Mouse (Mus musculus) spleen, adult 18-20 months (tissue): ENCODE data around the gene Mrpl37.
"Not testable (repeated sequence)": the region's sequence is repeated elsewhere in the genome, so short reads cannot be mapped to it uniquely, and the experiment has no call there.

Source experiments
- DNase-seq, 2 experiments: peaks; one replicate each; pipeline ENCODE4 v3.0.0; 2022; ENCODE audit warnings: mixed read lengths in 2 of 2

Gene Mrpl37

DNA sequence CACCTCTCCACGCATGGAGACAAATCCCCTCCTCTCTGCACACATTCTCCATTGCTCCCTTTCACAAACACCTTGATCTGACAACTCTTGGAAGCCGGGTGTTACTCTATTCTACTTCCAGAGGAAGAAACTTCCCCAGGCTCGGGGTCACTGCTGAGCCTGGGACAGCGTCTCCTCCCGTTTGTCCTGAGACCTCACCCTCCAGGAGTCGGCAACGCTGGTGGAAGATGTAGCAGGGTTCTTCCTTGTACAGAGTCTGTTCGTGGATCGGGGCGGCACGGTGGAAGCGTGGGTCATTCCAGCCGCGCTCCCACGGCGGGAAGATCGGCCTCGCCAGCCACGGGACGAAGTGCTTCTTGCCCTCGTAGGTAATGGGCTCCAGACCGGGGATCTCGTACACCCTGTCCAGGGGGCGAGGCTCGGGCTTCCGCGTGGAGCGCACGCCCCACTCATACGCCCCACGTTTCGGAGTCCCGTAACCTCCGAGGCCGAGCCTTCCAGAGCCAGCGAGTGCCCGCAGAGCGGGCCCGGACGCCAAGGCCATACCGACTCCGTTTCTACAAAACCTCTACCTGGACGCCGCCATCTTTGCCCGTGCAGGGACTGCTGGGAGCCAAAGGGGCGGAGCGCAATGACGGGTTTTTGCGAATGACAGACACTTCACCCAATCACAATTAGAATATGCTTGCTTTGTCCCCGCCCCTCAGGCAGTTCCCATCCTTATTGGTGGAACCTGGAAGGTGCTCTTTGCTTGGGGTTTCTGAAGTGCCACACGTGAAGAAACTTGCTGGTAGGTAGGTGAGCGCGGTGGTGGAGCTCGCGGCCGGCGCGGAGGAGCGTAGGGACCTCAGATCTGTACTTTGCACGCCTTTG is at the start of gene Mrpl37, which contains the start of gene Cyb5rl:
Gene Mrpl37 (minus strand): TSS at position 617 of the 873 bp plus-strand sequence.
Gene Cyb5rl (plus strand): TSS at position 737 of the 873 bp plus-strand sequence.
- peak; percentile 89 to 92 for DNase-seq

DNA sequence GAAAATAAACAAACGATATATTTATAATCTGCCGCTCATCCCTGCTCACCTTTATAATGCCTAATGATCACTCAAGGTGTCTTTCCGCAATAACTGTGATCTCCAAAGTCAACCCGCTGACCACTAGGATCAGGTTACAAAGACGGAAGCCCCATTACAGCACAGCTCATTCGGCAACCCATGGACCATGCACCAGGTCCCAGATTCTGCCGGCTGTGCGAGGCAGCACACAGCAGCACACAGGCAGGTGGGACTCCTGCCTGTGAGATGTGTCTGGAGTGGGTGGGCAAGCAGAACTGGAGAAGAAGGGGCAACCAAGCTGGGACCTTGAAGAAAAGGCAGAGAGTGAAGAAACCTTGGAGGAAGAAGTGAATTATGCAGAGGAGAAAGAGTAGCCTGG is 47.6 kb upstream of the Mrpl37 start:
- DNase-seq: no peak

DNA sequence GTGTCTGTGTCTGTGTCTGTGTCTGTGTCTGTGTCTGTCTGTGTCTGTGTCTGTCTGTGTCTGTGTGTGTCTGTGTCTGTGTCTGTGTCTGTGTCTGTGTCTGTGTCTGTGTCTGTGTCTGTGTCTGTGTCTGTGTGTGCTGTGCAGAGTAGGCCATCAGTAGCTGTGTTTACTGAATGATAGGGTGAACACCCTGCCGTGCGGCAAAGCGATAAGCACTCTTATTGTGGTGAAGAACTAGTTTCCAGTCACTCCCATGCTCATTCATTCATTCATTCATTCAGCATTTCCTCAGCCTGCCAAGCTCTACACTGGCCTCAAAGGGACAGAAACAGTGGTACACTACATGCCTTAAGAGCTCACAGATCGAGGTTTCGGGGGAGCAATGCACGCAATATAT is 42.5 kb upstream of the Mrpl37 start:
- DNase-seq: not testable (repeated sequence)

GRCm38 (mm10) chr4:107108291-107108731 is 41.6 kb upstream of the Mrpl37 start:
- DNase-seq: no peak

- no peak for DNase-seq
Measured at GRCm38 (mm10) chr4:107106777-107107176, 40.1 kb upstream of the Mrpl37 start.

DNA sequence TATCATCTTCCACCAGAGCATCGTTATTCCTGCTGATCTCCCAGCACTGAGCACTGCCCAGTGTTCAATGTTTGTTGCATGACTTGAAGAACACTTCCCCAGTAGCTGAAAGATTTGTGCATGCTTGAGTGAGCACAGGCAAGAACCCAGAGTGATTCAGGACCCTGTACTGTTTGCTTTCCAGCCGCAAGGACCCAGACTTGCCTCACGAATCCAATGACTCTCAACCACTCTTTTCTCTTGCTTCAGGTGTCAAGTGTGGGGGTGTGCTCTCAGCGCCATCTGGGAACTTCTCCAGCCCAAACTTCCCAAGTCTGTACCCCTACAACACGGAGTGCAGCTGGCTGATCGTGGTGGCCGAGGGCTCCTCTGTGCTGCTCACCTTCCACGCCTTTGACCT is 35.6 kb upstream of the Mrpl37 start:
- DNase-seq: no peak

- DNase-seq: no peak
Measured at GRCm38 (mm10) chr4:107098791-107099525, 32.3 kb upstream of the Mrpl37 start.

GRCm38 (mm10) chr4:107098375-107098774 is 31.7 kb upstream of the Mrpl37 start:
- no peak for DNase-seq

GRCm38 (mm10) chr4:107097871-107098270 is 31.2 kb upstream of the Mrpl37 start:
- no peak for DNase-seq

DNA sequence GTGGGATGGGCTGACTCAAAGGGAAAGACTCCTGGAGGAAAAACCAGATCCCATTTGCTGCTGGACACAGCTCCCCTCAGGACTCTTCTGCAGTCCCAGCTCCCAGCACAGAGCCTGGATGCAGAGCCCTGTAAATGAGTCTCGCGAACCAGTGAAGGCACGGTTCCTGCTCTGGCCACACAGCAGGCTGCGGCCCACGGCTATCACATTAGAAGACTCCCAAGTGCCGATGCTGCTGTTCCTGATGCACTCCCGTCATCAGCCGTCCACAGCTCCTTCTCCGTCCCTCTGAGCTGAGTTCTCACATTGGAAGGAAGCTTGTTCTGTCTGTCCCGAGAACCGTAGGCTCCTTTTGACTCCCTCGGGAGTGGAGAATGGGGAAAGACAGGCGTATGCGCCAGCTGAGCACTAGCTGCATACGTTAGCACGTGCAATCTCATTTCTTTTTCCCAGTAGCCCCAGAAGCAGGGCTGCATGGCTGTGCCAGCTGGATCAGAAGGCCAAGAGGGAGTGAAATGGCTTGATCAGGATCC is 30.2 kb upstream of the Mrpl37 start, which contains the start of gene Cdcp2:
Gene Cdcp2 (plus strand): TSS at position 51 of the 533 bp plus-strand sequence.
- DNase-seq: no peak

- DNase-seq: no peak
Measured at GRCm38 (mm10) chr4:107096043-107096442, 29.4 kb upstream of the Mrpl37 start.

DNA sequence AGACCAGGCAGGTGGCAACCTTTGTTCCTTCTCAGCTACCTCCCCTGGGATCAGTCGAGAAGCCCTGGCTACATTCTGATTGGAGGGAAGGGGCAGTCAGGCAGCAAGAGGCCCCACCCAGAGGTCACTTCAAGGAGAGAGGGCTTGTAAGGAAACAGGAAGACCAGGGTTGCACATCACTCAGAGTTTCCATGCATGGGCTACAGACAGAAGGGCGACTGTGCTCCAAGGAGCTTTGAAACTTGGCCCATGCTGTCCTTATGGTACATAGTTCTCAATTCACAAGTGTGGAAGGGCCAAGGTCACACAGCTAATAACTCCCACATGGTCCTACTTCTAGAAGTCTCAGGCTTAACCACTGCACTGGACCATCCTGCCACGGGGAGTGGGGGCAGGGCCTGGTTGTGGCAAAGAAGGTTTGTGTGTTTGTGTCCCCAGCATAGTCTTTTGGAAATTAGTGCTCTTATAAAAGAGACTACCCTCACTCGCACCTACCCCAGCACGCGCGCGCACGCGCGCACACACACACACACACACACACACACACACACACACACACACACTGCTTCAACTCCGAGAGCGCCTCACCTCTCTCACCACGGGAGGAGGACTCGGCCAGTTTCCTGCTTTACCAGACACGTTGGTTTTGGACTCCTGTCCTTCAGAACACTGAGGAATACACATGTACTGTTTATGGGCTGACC is 28.0 kb upstream of the Mrpl37 start:
- DNase-seq: no peak

DNA sequence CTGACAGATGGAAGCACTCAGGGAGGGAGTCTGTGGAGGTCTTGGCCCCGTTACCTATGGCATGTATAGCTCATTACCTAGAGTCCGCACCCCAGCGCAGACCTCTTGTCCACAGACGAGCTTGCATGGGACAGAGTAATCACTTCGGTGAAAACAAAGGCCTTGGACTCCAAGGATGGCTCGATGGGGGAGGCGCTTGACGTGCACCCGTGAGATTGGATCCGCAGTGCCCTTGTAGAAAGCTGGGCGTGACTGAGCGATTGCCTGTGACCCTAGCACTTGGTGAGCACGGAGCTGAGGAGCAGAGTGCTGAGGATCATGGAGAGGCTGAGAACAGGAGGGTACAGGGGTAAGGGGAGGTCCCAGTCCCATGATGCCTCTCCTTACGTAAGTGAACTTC is 25.0 kb upstream of the Mrpl37 start:
- DNase-seq: no peak

DNA sequence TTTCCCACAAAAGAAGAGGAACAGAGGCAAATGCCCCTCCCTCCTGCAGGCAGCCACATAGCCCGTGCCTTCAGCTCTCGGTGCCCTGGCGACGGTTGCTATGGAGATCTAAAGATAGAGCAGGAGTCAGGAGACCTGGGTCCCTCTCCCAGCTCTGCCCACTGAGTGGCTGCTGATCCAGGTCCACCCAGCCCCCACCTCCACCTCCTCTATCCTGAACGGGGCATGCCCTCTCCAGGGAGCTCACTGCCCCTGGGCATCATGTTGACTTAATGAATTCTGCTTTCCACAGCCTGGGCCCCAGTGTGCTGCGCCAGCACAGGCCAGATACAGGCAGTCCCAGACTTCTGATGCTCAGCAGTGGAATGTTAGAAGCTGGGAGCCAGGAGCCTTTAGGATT is 18.2 kb upstream of the Mrpl37 start:
- no peak for DNase-seq

GRCm38 (mm10) chr4:107084343-107084742 is 17.7 kb upstream of the Mrpl37 start:
- DNase-seq: no peak

DNA sequence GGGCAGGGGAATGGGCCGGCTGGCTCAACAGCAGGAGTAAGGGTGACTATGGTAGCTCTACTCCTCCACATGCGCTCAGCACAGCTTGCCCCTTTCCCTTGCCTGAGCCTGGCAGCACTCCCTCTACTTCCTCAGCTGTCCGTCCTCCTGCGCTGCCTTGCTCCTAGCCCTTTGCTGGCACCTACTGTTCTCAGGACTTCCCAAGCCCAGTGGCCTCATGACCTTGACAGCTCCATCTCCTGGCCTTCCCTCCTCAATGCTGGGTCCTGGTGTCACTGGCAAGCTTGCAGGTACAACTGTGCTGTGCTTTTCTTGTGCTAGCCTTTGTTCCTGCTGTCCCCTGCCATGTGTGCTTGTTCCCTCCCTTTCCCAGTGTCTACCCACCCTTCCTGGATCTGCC is 16.5 kb upstream of the Mrpl37 start:
- DNase-seq: no peak

GRCm38 (mm10) chr4:107082185-107082584 is 15.5 kb upstream of the Mrpl37 start:
- DNase-seq: no peak

DNA sequence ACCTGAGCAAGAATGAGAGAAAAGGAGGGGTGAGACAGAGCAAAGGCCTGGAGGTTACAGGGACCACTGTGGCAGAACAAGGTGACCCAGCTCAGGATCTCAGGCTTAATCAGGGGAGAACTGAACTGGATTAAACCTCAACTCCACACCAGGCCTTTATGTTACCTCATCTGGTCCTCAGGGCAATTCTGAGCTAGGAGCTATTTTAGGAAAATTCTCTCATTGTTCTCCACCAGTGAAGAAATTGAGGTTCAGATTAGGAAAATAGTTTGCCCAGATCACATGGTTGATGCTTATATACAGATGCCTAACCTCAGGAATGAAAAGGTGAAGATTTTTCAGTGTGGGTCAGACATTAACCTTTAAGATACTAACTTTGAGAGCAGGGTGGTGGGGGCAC is 13.0 kb upstream of the Mrpl37 start:
- DNase-seq: no peak

GRCm38 (mm10) chr4:107078894-107079293 is 12.2 kb upstream of the Mrpl37 start:
- no peak for DNase-seq

DNA sequence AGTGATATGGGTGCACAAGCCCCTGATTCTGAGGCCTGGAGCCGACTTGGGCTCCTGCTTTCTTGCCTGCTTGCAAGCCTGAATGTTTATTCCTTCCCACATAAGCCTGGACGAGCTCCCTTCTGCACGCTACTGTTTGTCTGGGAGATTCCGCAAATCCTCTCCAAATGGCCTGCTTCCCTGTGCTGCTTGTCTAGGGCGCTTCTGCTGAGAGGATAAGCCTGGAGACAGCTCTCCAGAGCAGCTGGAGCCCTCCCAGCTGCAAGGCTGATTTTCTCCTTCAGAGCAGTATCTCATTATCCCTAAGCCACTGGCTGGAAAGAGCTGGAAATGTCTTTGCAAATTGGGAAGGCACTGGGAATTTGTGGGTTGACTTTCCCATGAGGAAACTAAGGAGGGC is 8.8 kb upstream of the Mrpl37 start:
- DNase-seq: no peak

- no peak for DNase-seq
Measured at GRCm38 (mm10) chr4:107072343-107072742, 5.7 kb upstream of the Mrpl37 start.

- peak in 1 of 2 experiments; percentile 20 for DNase-seq
Measured at GRCm38 (mm10) chr4:107067151-107067840, 628 bp upstream of the Mrpl37 start.
